In the genomic region with DNA sequence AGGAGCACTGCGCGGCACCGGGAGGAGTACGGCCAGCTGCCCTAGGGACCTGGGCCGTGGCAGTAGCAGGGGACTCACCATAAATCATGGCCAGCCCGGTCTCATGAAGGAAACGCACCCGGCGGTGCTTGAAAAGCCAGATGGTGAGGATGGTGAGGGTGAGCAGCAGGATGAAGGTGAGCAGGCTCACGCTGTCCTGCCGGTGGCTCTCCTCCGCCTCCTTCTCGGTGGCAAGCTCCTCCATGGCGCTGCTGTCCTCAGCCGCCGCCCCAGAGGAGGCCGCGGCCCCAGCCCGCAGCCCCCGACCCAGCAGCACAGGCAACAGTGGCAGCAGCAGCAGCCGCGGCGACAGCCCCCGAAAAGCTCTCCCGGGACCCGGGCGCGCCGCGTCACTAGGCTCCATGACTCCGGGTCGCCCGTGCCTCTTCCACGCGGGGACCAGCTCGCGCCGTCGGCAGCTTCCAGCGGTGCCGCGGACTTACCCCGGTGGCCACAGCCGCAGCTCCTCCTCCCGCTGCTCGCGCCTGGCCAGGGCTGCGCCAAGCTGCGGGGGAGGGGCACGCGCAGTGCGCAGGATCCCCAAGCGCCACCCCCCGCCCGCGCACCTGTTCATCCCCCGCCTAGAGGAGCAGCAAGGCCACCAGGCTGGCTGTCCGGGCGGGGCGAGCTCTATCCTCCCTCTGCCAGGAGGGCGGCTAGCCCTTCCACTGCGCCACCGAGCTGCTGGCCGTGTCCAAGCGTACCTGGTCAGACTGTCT, we compare ENCODE assay signal across 8 mouse cellular contexts. TPM values are rescaled to one million over a fixed set of nuclear protein-coding genes. Genes with fewer than 3 reads are reported as not detected.
A peak's percentile ranks its signal among the peaks of the same experiment; 100 is the strongest.
DNase-seq lines count a peak whose midpoint lies in the region; ATAC-seq lines count a peak whose summit lies in the region.

A gene (minus strand): TSS at position 526 of the 758 bp plus-strand sequence.

- 10% methylated on average over 42 of the region's 65 CpGs for WGBS in intestine, embryonic 15.5 days

- H3K27me3 ChIP-seq in intestine, embryonic 15.5 days (replicated peaks): 0 out of 2 replicates have a peak, but pooled peaks cover 3% of the 10 kb centered on the region

- H3K27ac ChIP-seq in intestine, embryonic 15.5 days: no peak within 1 kb of the TSS

- H3K9ac ChIP-seq in intestine, embryonic 15.5 days: peak within 1 kb of the TSS; percentile 39

- H3K4me2 ChIP-seq in intestine, embryonic 15.5 days (replicated peaks): peak within 1 kb of the TSS; percentile 87

- H3K36me3 ChIP-seq in intestine, embryonic 15.5 days: no peaks in the 10 kb centered on the region

- H3K4me1 ChIP-seq in intestine, embryonic 15.5 days (replicated peaks): no peaks in the 10 kb centered on the region

- intact Hi-C loops in left cerebral cortex, postnatal 25 days (cut with DNase I): loop anchor here (5.0 kb wide), 1 partner anchor 129 kb away; no protein-coding TSS in a partner anchor

- no peaks in the 10 kb centered on the region for H3K9me3 ChIP-seq in intestine, embryonic 15.5 days

- peak; percentile 68 for ATAC-seq in activated CD4-positive, CD25-positive, alpha-beta regulatory T cell, adult 4 months
- ATAC-seq in intestine, embryonic 15.5 days: peak; percentile 94
- ATAC-seq in megakaryocyte-erythroid progenitor cell, adult 5-6 weeks (replicated peaks; ENCODE audit: low FRiP score, low TSS enrichment, poor library complexity, severe bottlenecking): peak; percentile 63

- peak; percentile 39 for DNase-seq in embryo, embryonic 10.5 days (ENCODE audit: low spot score)
- DNase-seq in gastrocnemius, postnatal 4 days (ENCODE audit: low spot score in 2 of 2): peak; percentile 25 to 54
- peak; percentile 74 to 75 for DNase-seq in left cerebral cortex, postnatal 25 days (ENCODE audit: low spot score in 2 of 2)
- DNase-seq in right cerebral cortex, postnatal 14 days: peak; percentile 72
- DNase-seq in urinary bladder, postnatal 25 days (ENCODE audit: low spot score): peak; percentile 33

- H3K4me3 ChIP-seq in intestine, embryonic 15.5 days (replicated peaks): peak within 1 kb of the TSS; percentile 57

RNA-seq across cellular contexts. Expression of the gene that starts here (rescaled TPM):
- 1 to 10 TPM; 5.7 to 8.8 TPM for polyA plus RNA-seq in activated CD4-positive, CD25-positive, alpha-beta regulatory T cell, adult 4 months (2017; shearing (Covaris generic))
- total RNA-seq in gastrocnemius, postnatal 4 days (2021): 10 to 100 TPM; 10.2 to 10.6 TPM
- 0.63 and 0.85 TPM in 2 replicates for polyA plus RNA-seq in intestine, embryonic 15.5 days (2015; fragmentation: Nextera tagmentation; extraction: Ambion mirVana)
- total RNA-seq in left cerebral cortex, postnatal 25 days (2021): 10 to 100 TPM; 57.1 to 60.3 TPM
- total RNA-seq in megakaryocyte-erythroid progenitor cell, adult 5-6 weeks (2014; fragmentation: Nextera tagmentation): 0.50 and 0.99 TPM in 2 replicates
- 2.3 and 2.4 TPM in 2 replicates for total RNA-seq in megakaryocyte-erythroid progenitor cell, adult 5-6 weeks (2017)

Comparison
In these comparisons a context has a peak if more than half of its experiments do, and no peak if none do; other contexts are left out.
1. RNA of the gene that starts here (total RNA-seq): 57.1 to 60.3 TPM in left cerebral cortex, postnatal 25 days; 10.2 to 10.6 TPM in gastrocnemius, postnatal 4 days and 0.50 to 2.4 TPM in megakaryocyte-erythroid progenitor cell, adult 5-6 weeks; every median in the first group is over 4 times any median in the second.
2. Peak in ATAC-seq, H3K4me3 ChIP-seq, H3K9ac ChIP-seq and H3K4me2 ChIP-seq in intestine, embryonic 15.5 days; RNA of the gene not detected or under 1 TPM.
3. Peak in every context shown above with its lines, with median percentiles within 50 percentile points of each other: ATAC-seq and DNase-seq.